In genomic region chr5:115010577-115011216, GRCm38 (mm10) we compare ENCODE assay signal across 1 mouse cellular context.
A peak's percentile ranks its signal among the peaks of the same experiment; 100 is the strongest.
TF ChIP-seq lines count a peak whose summit lies in the region.

Gene Sppl3 (plus strand): TSS chr5:115011137.

TF ChIP-seq in CH12.LX, 34 proteins besides CTCF, POLR2A, EP300 and RAD21 (continued from another document):
- peak; percentile 48; the same call in 1 of the 2 replicates for TF ChIP-seq IRF4 (IDR thresholded peaks at IDR 0.05; ENCODE audit: low read depth, low read length)
- peak; percentile 99 for TF ChIP-seq USF1 (IDR thresholded peaks at IDR 0.05; ENCODE audit: low read depth, low read length)
- peak; percentile 99 for TF ChIP-seq BHLHE40 (IDR thresholded peaks at IDR 0.05; ENCODE audit: low read depth, low read length)
- TF ChIP-seq ELF1 (IDR thresholded peaks at IDR 0.05; ENCODE audit: low read depth, low read length), result peak; percentile 47; the same call in 1 of the 2 replicates
- TF ChIP-seq ZC3H11A (IDR thresholded peaks at IDR 0.05; ENCODE audit: low read depth, low read length), result no peak
